Mouse (Mus musculus) hindbrain, embryonic 10.5 days (tissue): ENCODE measurements around the gene Zfp704. TPM values are rescaled to one million over a fixed set of nuclear protein-coding genes. Genes with fewer than 3 reads are reported as not detected.

Experiments used
- DNase-seq: peaks from one replicate; pipeline ENCODE4 v3.0.0-alpha.2; 2017; ENCODE audit warnings: low spot score
- H3K27ac ChIP-seq: fragments of 300-500 bp; sonication (generic); 2 replicates; pipeline ENCODE4 v1.5.1; 2016; ENCODE audit warnings: mild to moderate bottlenecking, moderate library complexity
- H3K27me3 ChIP-seq: fragments of 300-500 bp; sonication (generic); 2 replicates; pipeline ENCODE4 v1.6.1; 2016; ENCODE audit warnings: mild to moderate bottlenecking; ENCODE audit not compliant: poor library complexity, insufficient read depth, severe bottlenecking
- H3K36me3 ChIP-seq: fragments of 300-500 bp; sonication (generic); 2 replicates; pipeline ENCODE4 v1.6.1; 2016; ENCODE audit warnings: mild to moderate bottlenecking, moderate library complexity
- H3K4me1 ChIP-seq: fragments of 300-500 bp; sonication (generic); replicated peaks from 2 replicates; pipeline ENCODE4 v1.6.1; 2016; ENCODE audit warnings: mild to moderate bottlenecking
- H3K4me3 ChIP-seq: fragments of 300-500 bp; sonication (generic); 2 replicates; pipeline ENCODE4 v1.5.1; 2016; ENCODE audit warnings: mild to moderate bottlenecking, moderate library complexity
- H3K9me3 ChIP-seq: fragments of 300-500 bp; sonication (generic); 2 replicates; pipeline ENCODE4 v1.6.1; 2016; ENCODE audit warnings: mild to moderate bottlenecking, moderate library complexity
- WGBS: fragments of 180-500 bp; shearing (Covaris S2); methylation state at CpG from one replicate; pipeline ENCODE4 v1.1.7; 2016; 5-methylcytosine and 5-hydroxymethylcytosine counted together
- polyA plus RNA-seq: library from polyadenylated mRNA; unstranded; fragments of >200 nt; fragmentation: Nextera tagmentation; extraction: Ambion mirVana; gene quantifications from 2 replicates; pipeline ENCODE4 v1.2.1, GENCODE M21; 2016

Zfp704 gene
- polyA plus RNA-seq, 1 experiment from 2014 or later, result 4.2 TPM

- no peak overlapping the region for H3K27ac ChIP-seq
- no peak overlapping the region for H3K4me3 ChIP-seq
- H3K36me3 ChIP-seq, result peaks cover 46% of the 10 kb centered on the region
- no peaks in the 10 kb centered on the region for H3K4me1 ChIP-seq
- DNase-seq, result no peak
- H3K27me3 ChIP-seq, result no peaks in the 10 kb centered on the region
- no peaks in the 10 kb centered on the region for H3K9me3 ChIP-seq
- WGBS, result 89% methylated on average over 11 of the region's 11 CpGs
Observed at GRCm38 (mm10) chr3:9439619-9440286, 170.1 kb downstream of the Zfp704 start.

DNA sequence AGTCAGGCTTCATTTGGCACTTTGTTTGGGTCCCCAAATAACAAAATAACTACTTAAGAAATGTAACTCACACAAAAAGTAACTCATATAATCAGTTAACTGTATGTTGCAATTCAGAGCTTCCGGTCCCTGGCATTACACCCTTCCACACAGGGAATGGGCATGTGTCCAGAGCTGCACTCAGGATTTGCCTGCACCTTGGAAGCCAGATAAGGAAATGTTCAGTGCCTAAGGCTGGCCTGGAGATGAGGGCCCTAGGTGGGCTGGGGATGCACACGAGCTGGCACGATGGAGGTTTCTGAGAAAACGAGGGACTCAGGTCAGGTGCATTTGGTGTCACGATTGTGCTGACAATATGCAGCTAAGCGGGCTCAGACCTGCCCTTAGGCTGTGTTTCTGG, 173.6 kb downstream of the Zfp704 start:
- 87% methylated on average over 6 of the region's 6 CpGs for WGBS
- Histone ChIP-seq H3K4me1 (0 out of 2 replicates have a peak, but pooled peaks cover 3% of the 10 kb centered on the region), H3K4me3 (no peak overlapping the region), H3K27ac (no peak overlapping the region), H3K27me3 (no peaks in the 10 kb centered on the region), H3K9me3 (no peaks in the 10 kb centered on the region), H3K36me3 (peaks cover 35% of the 10 kb centered on the region)
- DNase-seq, result no peak

DNA sequence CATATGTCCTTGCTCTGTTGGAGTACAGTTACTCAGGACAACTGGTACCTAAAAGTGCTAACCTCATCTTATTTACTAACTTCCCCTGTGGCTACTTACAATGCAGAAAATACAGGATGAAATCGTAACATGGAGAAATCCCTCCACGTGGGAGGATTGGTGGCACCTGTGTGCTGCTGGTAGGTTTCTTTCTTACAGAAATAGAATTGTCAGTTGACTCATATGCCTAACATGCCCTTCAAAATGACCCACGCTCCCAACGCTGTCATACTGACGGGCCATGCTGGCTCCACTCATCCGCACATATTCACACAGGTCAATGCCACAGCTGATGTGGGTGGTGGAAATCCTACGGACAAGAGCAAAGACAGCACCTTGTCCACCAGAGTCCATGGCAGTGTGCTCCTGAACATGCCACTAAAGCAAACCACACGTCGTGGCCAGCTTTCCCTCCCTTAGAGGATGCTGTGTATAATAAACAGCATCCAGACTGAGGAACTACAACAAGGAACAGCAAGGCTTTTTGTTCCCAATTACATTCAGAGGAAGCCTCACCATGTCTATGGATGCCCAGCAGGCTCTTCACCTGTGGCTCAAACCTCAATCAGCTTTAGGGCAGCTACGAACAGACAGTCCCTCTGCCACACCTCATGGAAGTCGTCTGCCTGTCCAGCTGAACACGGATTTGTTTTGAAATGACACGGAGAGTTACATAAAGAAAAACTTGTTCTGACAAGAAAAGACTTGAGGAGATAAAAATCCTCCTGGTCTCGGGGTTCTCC, 175.3 kb downstream of the Zfp704 start:
- no peak for DNase-seq
- 0 out of 2 replicates have a peak, but pooled peaks cover 3% of the 10 kb centered on the region for H3K4me1 ChIP-seq
- 93% methylated on average over 14 of the region's 14 CpGs for WGBS
- no peaks in the 10 kb centered on the region for H3K9me3 ChIP-seq
- H3K36me3 ChIP-seq, result peaks cover 35% of the 10 kb centered on the region
- no peaks in the 10 kb centered on the region for H3K27me3 ChIP-seq
- H3K4me3 ChIP-seq, result no peak overlapping the region
- H3K27ac ChIP-seq, result no peak overlapping the region

- Histone ChIP-seq H3K36me3 (peaks cover 23% of the 10 kb centered on the region), H3K27me3 (no peaks in the 10 kb centered on the region), H3K4me3 (no peak overlapping the region), H3K4me1 (0 out of 2 replicates have a peak, but pooled peaks cover 3% of the 10 kb centered on the region), H3K9me3 (no peaks in the 10 kb centered on the region), H3K27ac (no peak overlapping the region)
- WGBS, result 89% methylated on average over 16 of the region's 16 CpGs
- no peak for DNase-seq
Observed at GRCm38 (mm10) chr3:9432796-9433526, 176.9 kb downstream of the Zfp704 start.

GRCm38 (mm10) chr3:9432226-9432625, 177.7 kb downstream of the Zfp704 start:
- Histone ChIP-seq H3K9me3 (no peaks in the 10 kb centered on the region), H3K36me3 (peaks cover 17% of the 10 kb centered on the region; the same call in 1 of the 2 replicates), H3K27ac (no peak overlapping the region), H3K4me3 (no peak overlapping the region), H3K27me3 (no peaks in the 10 kb centered on the region), H3K4me1 (0 out of 2 replicates have a peak, but pooled peaks cover 3% of the 10 kb centered on the region)
- DNase-seq, result no peak
- WGBS, result 75% methylated on average over 3 of the region's 3 CpGs

DNA sequence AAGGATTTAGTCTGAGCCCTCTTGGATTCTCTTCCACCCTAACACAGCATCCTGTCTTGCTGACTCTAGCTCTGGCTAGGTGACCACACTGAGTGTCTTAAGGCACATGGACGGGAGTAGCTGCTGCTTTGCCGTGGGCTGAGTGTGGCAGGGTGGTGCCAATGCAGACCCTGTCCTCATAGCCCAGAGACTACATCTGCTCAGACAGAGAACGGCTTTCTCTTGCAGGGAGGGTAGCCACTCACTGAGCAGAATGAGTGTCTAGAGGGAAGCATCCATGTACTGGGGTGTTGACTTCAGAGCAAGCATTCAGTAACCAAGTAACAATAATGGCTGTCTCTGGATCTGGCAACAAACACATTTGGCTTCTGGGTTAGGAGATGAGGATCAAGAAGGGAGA, 179.9 kb downstream of the Zfp704 start:
- WGBS, result 88% methylated on average over 3 of the region's 3 CpGs
- no peak for DNase-seq

GRCm38 (mm10) chr3:9427826-9428225, 182.1 kb downstream of the Zfp704 start:
- H3K27me3 ChIP-seq, result no peaks in the 10 kb centered on the region
- H3K36me3 ChIP-seq, result no peaks in the 10 kb centered on the region
- H3K4me3 ChIP-seq, result no peak overlapping the region
- no peak for DNase-seq
- no peaks in the 10 kb centered on the region for H3K9me3 ChIP-seq
- no peak overlapping the region for H3K27ac ChIP-seq
- H3K4me1 ChIP-seq, result no peaks in the 10 kb centered on the region
- WGBS, result 94% methylated on average over 4 of the region's 4 CpGs

More for the DNA sequence above, 179.9 kb downstream of the Zfp704 start:
- no peaks in the 10 kb centered on the region for H3K27me3 ChIP-seq
- H3K27ac ChIP-seq, result no peak overlapping the region
- H3K9me3 ChIP-seq, result no peaks in the 10 kb centered on the region
- peaks cover 5% of the 10 kb centered on the region; the same call in 1 of the 2 replicates for H3K36me3 ChIP-seq
- H3K4me3 ChIP-seq, result no peak overlapping the region
- H3K4me1 ChIP-seq, result 0 out of 2 replicates have a peak, but pooled peaks cover 3% of the 10 kb centered on the region

- no peaks in the 10 kb centered on the region for H3K9me3 ChIP-seq
- no peak overlapping the region for H3K27ac ChIP-seq
- DNase-seq, result no peak
- no peak overlapping the region for H3K4me3 ChIP-seq
- WGBS, result 95% methylated on average over 5 of the region's 5 CpGs
- no peaks in the 10 kb centered on the region for H3K36me3 ChIP-seq
- no peaks in the 10 kb centered on the region for H3K27me3 ChIP-seq
- no peaks in the 10 kb centered on the region for H3K4me1 ChIP-seq
Observed at GRCm38 (mm10) chr3:9425661-9426060, 184.2 kb downstream of the Zfp704 start.

GRCm38 (mm10) chr3:9424637-9425036, 185.2 kb downstream of the Zfp704 start:
- Histone ChIP-seq H3K36me3 (no peaks in the 10 kb centered on the region), H3K27me3 (no peaks in the 10 kb centered on the region)
- WGBS, result 91% methylated on average over 6 of the region's 6 CpGs

DNA sequence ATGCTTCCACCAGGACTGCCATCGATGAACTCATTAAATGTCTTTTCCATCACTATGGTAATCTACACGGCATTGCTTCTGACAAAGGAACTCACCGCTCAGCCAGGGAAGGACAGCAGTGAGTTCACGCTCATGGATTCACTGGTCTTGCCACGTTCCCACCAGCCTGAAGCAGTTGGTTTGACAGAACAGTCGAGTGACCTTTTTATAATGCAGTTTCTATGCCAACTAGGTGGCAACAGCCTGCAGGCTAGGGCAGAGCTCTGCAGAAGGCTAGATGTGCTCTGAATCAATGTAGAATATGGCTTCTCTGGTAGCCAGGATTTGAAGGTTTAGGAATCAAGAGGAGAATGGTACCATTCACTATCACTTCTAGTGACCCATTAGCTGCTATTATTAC, 186.2 kb downstream of the Zfp704 start:
- Histone ChIP-seq H3K27ac (no peak overlapping the region), H3K4me3 (no peak overlapping the region), H3K4me1 (no peaks in the 10 kb centered on the region), H3K9me3 (no peaks in the 10 kb centered on the region), H3K27me3 (no peaks in the 10 kb centered on the region), H3K36me3 (no peaks in the 10 kb centered on the region)
- 87% methylated on average over 6 of the region's 6 CpGs for WGBS
- DNase-seq, result no peak

More at GRCm38 (mm10) chr3:9424637-9425036, 185.2 kb downstream of the Zfp704 start:
- no peaks in the 10 kb centered on the region for H3K9me3 ChIP-seq
- DNase-seq, result no peak
- H3K27ac ChIP-seq, result no peak overlapping the region
- H3K4me1 ChIP-seq, result no peaks in the 10 kb centered on the region
- H3K4me3 ChIP-seq, result no peak overlapping the region

DNA sequence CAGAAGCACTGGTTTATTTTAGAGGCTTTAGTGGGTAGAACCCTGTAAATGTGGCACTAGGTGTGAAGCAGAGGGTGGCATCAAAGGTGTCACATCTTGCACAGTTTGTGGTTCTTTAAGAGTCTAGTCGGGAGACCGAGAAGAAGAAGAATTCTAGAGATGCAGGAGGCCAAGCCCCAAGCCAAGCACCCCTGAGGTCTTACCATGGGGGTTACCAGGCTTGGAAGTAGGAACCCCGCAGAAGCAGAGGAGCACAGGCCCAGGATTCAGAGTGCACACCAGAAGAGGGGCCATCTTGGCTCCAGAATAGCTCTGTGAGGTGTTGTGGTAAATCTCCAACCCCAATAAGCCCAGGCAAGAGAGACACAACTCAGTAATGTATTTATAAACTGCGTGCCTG, 201.0 kb downstream of the Zfp704 start:
- H3K9me3 ChIP-seq, result no peaks in the 10 kb centered on the region
- H3K4me1 ChIP-seq, result peaks cover under 1% of the 10 kb centered on the region
- WGBS, result 90% methylated on average over 4 of the region's 4 CpGs
- no peak overlapping the region for H3K4me3 ChIP-seq
- H3K27ac ChIP-seq, result no peak overlapping the region
- no peaks in the 10 kb centered on the region for H3K36me3 ChIP-seq
- no peak for DNase-seq
- no peaks in the 10 kb centered on the region for H3K27me3 ChIP-seq

- WGBS, result 80% methylated on average over 10 of the region's 10 CpGs
- Histone ChIP-seq H3K9me3 (no peaks in the 10 kb centered on the region), H3K27ac (no peak overlapping the region), H3K4me3 (no peak overlapping the region), H3K27me3 (no peaks in the 10 kb centered on the region), H3K36me3 (no peaks in the 10 kb centered on the region), H3K4me1 (peaks cover 10% of the 10 kb centered on the region)
- DNase-seq, result no peak
Observed at GRCm38 (mm10) chr3:9407801-9408200, 202.1 kb downstream of the Zfp704 start.
